Mouse (Mus musculus): ENCODE measurements at regions not wholly inside any gene's neighbourhood (a gene's known extent, or its start where the extent isn't known, plus 50 kb on each side); places are given as distances from the start of the nearest gene placed in this dataset.

GRCm38 (mm10) chr1:126925150-126926035 lies 94.8 kb upstream of the Nckap5 start:
- Histone ChIP-seq H3K4me3 (no peak overlapping the region), H3K27ac (no peak overlapping the region)
- peak; percentile 42 to 60 for DNase-seq (ENCODE audit: low spot score in 2 of 2)
- no peak for TF ChIP-seq CTCF (conservative IDR thresholded peaks at IDR 0.05)

- no peak overlapping the region for H3K4me3 ChIP-seq
- H3K27ac ChIP-seq = no peak overlapping the region
- no peak for TF ChIP-seq CTCF (conservative IDR thresholded peaks at IDR 0.05)
- no peak for DNase-seq (ENCODE audit: low spot score in 2 of 2)
Measured at GRCm38 (mm10) chr1:126923981-126924380, 93.4 kb upstream of the Nckap5 start.

GRCm38 (mm10) chr1:126922231-126922630 lies 91.6 kb upstream of the Nckap5 start:
- no peak overlapping the region for H3K4me3 ChIP-seq
- H3K27ac ChIP-seq = no peak overlapping the region
- DNase-seq (ENCODE audit: low spot score in 2 of 2) = no peak
- no peak for TF ChIP-seq CTCF (conservative IDR thresholded peaks at IDR 0.05)

- Histone ChIP-seq H3K27ac (no peak overlapping the region), H3K4me3 (no peak overlapping the region)
- no peak for TF ChIP-seq CTCF (conservative IDR thresholded peaks at IDR 0.05)
- DNase-seq (ENCODE audit: low spot score in 2 of 2) = no peak
Measured at GRCm38 (mm10) chr1:126918876-126919275, 88.3 kb upstream of the Nckap5 start.

GRCm38 (mm10) chr1:126917872-126918271 lies 87.3 kb upstream of the Nckap5 start:
- Histone ChIP-seq H3K27ac (no peak overlapping the region), H3K4me3 (no peak overlapping the region)
- DNase-seq (ENCODE audit: low spot score in 2 of 2) = no peak
- TF ChIP-seq CTCF (conservative IDR thresholded peaks at IDR 0.05) = no peak

- no peak for TF ChIP-seq CTCF (conservative IDR thresholded peaks at IDR 0.05)
- DNase-seq (ENCODE audit: low spot score in 2 of 2) = no peak
- H3K27ac ChIP-seq = no peak overlapping the region
- no peak overlapping the region for H3K4me3 ChIP-seq
Measured at GRCm38 (mm10) chr1:126916369-126916768, 85.8 kb upstream of the Nckap5 start.

GRCm38 (mm10) chr1:126911277-126912060 lies 80.9 kb upstream of the Nckap5 start:
- no peak for TF ChIP-seq CTCF (conservative IDR thresholded peaks at IDR 0.05)
- Histone ChIP-seq H3K27ac (no peak overlapping the region), H3K4me3 (no peak overlapping the region)
- no peak for DNase-seq (ENCODE audit: low spot score in 2 of 2)

GRCm38 (mm10) chr1:126907417-126907816 lies 76.8 kb upstream of the Nckap5 start:
- TF ChIP-seq CTCF (conservative IDR thresholded peaks at IDR 0.05) = no peak

GRCm38 (mm10) chr1:126898484-126898883 lies 67.9 kb upstream of the Nckap5 start:
- no peak overlapping the region for H3K27ac ChIP-seq
- H3K4me3 ChIP-seq = no peak overlapping the region
- no peak for TF ChIP-seq CTCF (conservative IDR thresholded peaks at IDR 0.05)
- DNase-seq (ENCODE audit: low spot score in 2 of 2) = no peak

More at GRCm38 (mm10) chr1:126907417-126907816, 76.8 kb upstream of the Nckap5 start:
- DNase-seq (ENCODE audit: low spot score in 2 of 2) = no peak
- Histone ChIP-seq H3K27ac (no peak overlapping the region), H3K4me3 (no peak overlapping the region)

GRCm38 (mm10) chr1:126896895-126897294 lies 66.3 kb upstream of the Nckap5 start:
- no peak for TF ChIP-seq CTCF (conservative IDR thresholded peaks at IDR 0.05)
- no peak overlapping the region for H3K27ac ChIP-seq
- no peak overlapping the region for H3K4me3 ChIP-seq
- DNase-seq (ENCODE audit: low spot score in 2 of 2) = no peak

- Histone ChIP-seq H3K27ac (no peak overlapping the region), H3K4me3 (no peak overlapping the region)
- TF ChIP-seq CTCF (conservative IDR thresholded peaks at IDR 0.05) = no peak
- no peak for DNase-seq (ENCODE audit: low spot score in 2 of 2)
Measured at GRCm38 (mm10) chr1:126880801-126881200, 50.2 kb upstream of the Nckap5 start.
